Mouse (Mus musculus) heart, postnatal 0 days (tissue): ENCODE measurements at regions not wholly inside any gene's neighbourhood (a gene's known extent, or its start where the extent isn't known, plus 50 kb on each side); places are given as distances from the start of the nearest gene placed in this dataset.

Experiments
- ATAC-seq: fragments of 200-750 bp; cut with Nextera tagmentation; 2 replicates; pipeline ENCODE4 v1.8.0; 2017; ENCODE audit warnings: low read depth, moderate number of reproducible peaks, moderate library complexity; ENCODE audit not compliant: insufficient read depth
- DNase-seq: peaks from one replicate; pipeline ENCODE4 v3.0.0-alpha.2; 2016; ENCODE audit warnings: low spot score
- H3K27ac ChIP-seq: fragments of 300-500 bp; sonication (generic); 2 replicates; pipeline ENCODE4 v1.5.1; 2014; ENCODE audit warnings: low read depth, mild to moderate bottlenecking
- H3K27me3 ChIP-seq: fragments of 300-500 bp; sonication (generic); 2 replicates; pipeline ENCODE4 v1.6.1; 2014; ENCODE audit warnings: low read length, mixed read lengths; ENCODE audit not compliant: control insufficient read depth, insufficient read depth
- H3K36me3 ChIP-seq: fragments of 300-500 bp; sonication (generic); replicated peaks from 2 replicates; pipeline ENCODE4 v1.6.1; 2014; ENCODE audit warnings: low read length, mixed read lengths; ENCODE audit not compliant: control insufficient read depth, insufficient read depth
- H3K4me1 ChIP-seq: fragments of 300-500 bp; sonication (generic); 2 replicates; pipeline ENCODE4 v1.6.1; 2014; ENCODE audit warnings: antibody characterized with exemption; ENCODE audit not compliant: control insufficient read depth, insufficient read depth
- H3K4me2 ChIP-seq: fragments of 300-500 bp; sonication (generic); 2 replicates; pipeline ENCODE4 v1.6.1; 2014; ENCODE audit warnings: low read depth, mild to moderate bottlenecking, low read length, moderate library complexity
- H3K4me3 ChIP-seq: fragments of 300-500 bp; sonication (generic); 2 replicates; pipeline ENCODE4 v1.5.1; 2014; ENCODE audit warnings: low read depth, low read length
- H3K9ac ChIP-seq: fragments of 300-500 bp; sonication (generic); replicated peaks from 2 replicates; pipeline ENCODE4 v1.6.1; 2014; ENCODE audit warnings: low read depth, low read length, mixed read lengths
- H3K9me3 ChIP-seq: fragments of 300-500 bp; sonication (generic); replicated peaks from 2 replicates; pipeline ENCODE4 v1.6.1; 2016; ENCODE audit warnings: low read length; ENCODE audit not compliant: control insufficient read depth
- CTCF ChIP-seq: IDR thresholded peaks from 2 replicates; pipeline ENCODE4 v1.5.1; 2016; ENCODE audit warnings: antibody characterized with exemption, control low read depth, low read depth
- EP300 ChIP-seq: IDR thresholded peaks from 2 replicates; pipeline ENCODE4 v1.6.1; 2016; ENCODE audit warnings: antibody characterized with exemption, low read depth
- WGBS: fragments of 180-500 bp; shearing (Covaris S2); extraction: QIAGEN DNeasy Blood & Tissue Kit; methylation state at CpG from one replicate; pipeline ENCODE4 v1.1.7; 2014; 5-methylcytosine and 5-hydroxymethylcytosine counted together

- Histone ChIP-seq H3K4me3 (no peak overlapping the region), H3K27ac (peak overlapping the region; percentile 57; the same call in 1 of the 2 replicates), H3K4me2 (no peak overlapping the region), H3K9ac (no peak overlapping the region), H3K9me3 (no peaks in the 10 kb centered on the region), H3K36me3 (no peaks in the 10 kb centered on the region), H3K27me3 (no peaks in the 10 kb centered on the region), H3K4me1 (no peaks in the 10 kb centered on the region)
- TF ChIP-seq CTCF (no peak), EP300 (0 out of 2 replicates have a peak, but pooled peaks have one; percentile 33)
- 66% methylated on average over 2 of the region's 2 CpGs for WGBS
- peak; percentile 89 for ATAC-seq
- DNase-seq: peak; percentile 80
Observed at GRCm38 (mm10) chr11:17468431-17469165, 211.2 kb downstream of the C1d start.

- DNase-seq (no peak), ATAC-seq (no peak)
- Histone ChIP-seq H3K36me3 (no peaks in the 10 kb centered on the region), H3K27me3 (no peaks in the 10 kb centered on the region), H3K4me2 (no peak overlapping the region), H3K4me3 (no peak overlapping the region), H3K4me1 (no peaks in the 10 kb centered on the region), H3K9ac (no peak overlapping the region), H3K27ac (no peak overlapping the region), H3K9me3 (no peaks in the 10 kb centered on the region)
- TF ChIP-seq EP300 (no peak), CTCF (no peak)
- 75% methylated on average over 4 of the region's 4 CpGs for WGBS
Observed at GRCm38 (mm10) chr11:17481436-17481996, 224.1 kb downstream of the C1d start.

GRCm38 (mm10) chr11:17483849-17484441 is 226.6 kb downstream of the C1d start:
- ATAC-seq: no peak
- WGBS: 61% methylated on average over 3 of the region's 3 CpGs

GRCm38 (mm10) chr11:17501120-17502043 is 244.0 kb downstream of the C1d start:
- H3K4me1 ChIP-seq: no peaks in the 10 kb centered on the region
- ATAC-seq (no peak), DNase-seq (no peak)
- WGBS: 82% methylated on average over 14 of the region's 14 CpGs
- no peaks in the 10 kb centered on the region for H3K27me3 ChIP-seq
- no peak overlapping the region for H3K27ac ChIP-seq
- no peak overlapping the region for H3K9ac ChIP-seq
- H3K36me3 ChIP-seq: no peaks in the 10 kb centered on the region
- H3K4me3 ChIP-seq: no peak overlapping the region
- no peaks in the 10 kb centered on the region for H3K9me3 ChIP-seq
- TF ChIP-seq CTCF (no peak), EP300 (no peak)
- no peak overlapping the region for H3K4me2 ChIP-seq

More at GRCm38 (mm10) chr11:17483849-17484441, 226.6 kb downstream of the C1d start:
- H3K4me1 ChIP-seq: no peaks in the 10 kb centered on the region
- no peak overlapping the region for H3K9ac ChIP-seq
- no peaks in the 10 kb centered on the region for H3K9me3 ChIP-seq
- H3K4me2 ChIP-seq: no peak overlapping the region
- H3K4me3 ChIP-seq: no peak overlapping the region
- TF ChIP-seq CTCF (no peak), EP300 (no peak)
- H3K36me3 ChIP-seq: no peaks in the 10 kb centered on the region
- no peak for DNase-seq
- no peaks in the 10 kb centered on the region for H3K27me3 ChIP-seq
- no peak overlapping the region for H3K27ac ChIP-seq

GRCm38 (mm10) chr11:17502052-17502451 is 244.7 kb downstream of the C1d start:
- Histone ChIP-seq H3K9ac (no peak overlapping the region), H3K4me1 (no peaks in the 10 kb centered on the region), H3K4me2 (no peak overlapping the region), H3K27ac (no peak overlapping the region), H3K4me3 (no peak overlapping the region), H3K36me3 (no peaks in the 10 kb centered on the region), H3K9me3 (no peaks in the 10 kb centered on the region), H3K27me3 (no peaks in the 10 kb centered on the region)
- TF ChIP-seq EP300 (no peak), CTCF (no peak)
- ATAC-seq (no peak), DNase-seq (no peak)
- WGBS: 78% methylated on average over 7 of the region's 7 CpGs
